Mouse (Mus musculus): ENCODE data around the gene Sumo2. TPM values are rescaled to one million over a fixed set of nuclear protein-coding genes. Genes with fewer than 3 reads are reported as not detected.
"Not testable (repeated sequence)": the region's sequence is repeated elsewhere in the genome, so short reads cannot be mapped to it uniquely, and the experiment has no call there.

Sumo2 gene
- polyA plus RNA-seq, 1 experiment from 2014 or later, result 891 TPM

GRCm38 (mm10) chr11:115483278-115483677 lies 52.8 kb downstream of the Sumo2 start:
- WGBS, result 74% methylated on average over 11 of the region's 11 CpGs
- no peak overlapping the region for H3K9ac ChIP-seq (ENCODE audit: low read length)
- ATAC-seq (replicated peaks; ENCODE audit: low FRiP score, low TSS enrichment, low read depth), result no peak
- H3K27me3 ChIP-seq (replicated peaks; ENCODE audit: control insufficient read depth, insufficient read depth, low read length), result no peaks in the 10 kb centered on the region
- no peaks in the 10 kb centered on the region for H3K4me1 ChIP-seq (replicated peaks; ENCODE audit: control insufficient read depth, insufficient read depth, low read length)
- H3K4me3 ChIP-seq (ENCODE audit: low read depth, low read length), result no peak overlapping the region
- H3K9me3 ChIP-seq (ENCODE audit: control insufficient read depth, low read length), result no peaks in the 10 kb centered on the region
- DNase-seq (ENCODE audit: low spot score), result no peak
- no peak overlapping the region for H3K27ac ChIP-seq (ENCODE audit: low read depth)
- no peak overlapping the region for H3K4me2 ChIP-seq (ENCODE audit: low read length)
- H3K36me3 ChIP-seq (ENCODE audit: control insufficient read depth, insufficient read depth, low read length), result no peaks in the 10 kb centered on the region

- DNase-seq (ENCODE audit: low spot score) (no peak), ATAC-seq (replicated peaks; ENCODE audit: low FRiP score, low TSS enrichment, low read depth) (no peak)
- H3K4me2 ChIP-seq (ENCODE audit: low read length), result no peak overlapping the region
- no peaks in the 10 kb centered on the region for H3K27me3 ChIP-seq (replicated peaks; ENCODE audit: control insufficient read depth, insufficient read depth, low read length)
- 76% methylated on average over 6 of the region's 6 CpGs for WGBS
- no peaks in the 10 kb centered on the region for H3K9me3 ChIP-seq (ENCODE audit: control insufficient read depth, low read length)
- H3K4me3 ChIP-seq (ENCODE audit: low read depth, low read length), result no peak overlapping the region
- H3K36me3 ChIP-seq (ENCODE audit: control insufficient read depth, insufficient read depth, low read length), result no peaks in the 10 kb centered on the region
- H3K27ac ChIP-seq (ENCODE audit: low read depth), result no peak overlapping the region
- no peak overlapping the region for H3K9ac ChIP-seq (ENCODE audit: low read length)
- H3K4me1 ChIP-seq (replicated peaks; ENCODE audit: control insufficient read depth, insufficient read depth, low read length), result peaks cover under 1% of the 10 kb centered on the region; the same call in 1 of the 2 replicates
These were observed 54.4 kb downstream of the Sumo2 start for GRCm38 (mm10) chr11:115481553-115482259.

GRCm38 (mm10) chr11:115478296-115478938 lies 57.7 kb downstream of the Sumo2 start:
- no peak for ATAC-seq (replicated peaks; ENCODE audit: low FRiP score, low TSS enrichment, low read depth)
- H3K27me3 ChIP-seq (replicated peaks; ENCODE audit: control insufficient read depth, insufficient read depth, low read length), result no peaks in the 10 kb centered on the region
- no peaks in the 10 kb centered on the region for H3K9me3 ChIP-seq (ENCODE audit: control insufficient read depth, low read length)
- peaks cover 19% of the 10 kb centered on the region for H3K4me1 ChIP-seq (replicated peaks; ENCODE audit: control insufficient read depth, insufficient read depth, low read length)
- H3K4me3 ChIP-seq (ENCODE audit: low read depth, low read length), result no peak overlapping the region
- no peak overlapping the region for H3K9ac ChIP-seq (ENCODE audit: low read length)
- no peak overlapping the region for H3K4me2 ChIP-seq (ENCODE audit: low read length)
- DNase-seq (ENCODE audit: low spot score), result no peak
- no peak overlapping the region for H3K27ac ChIP-seq (ENCODE audit: low read depth)
- H3K36me3 ChIP-seq (ENCODE audit: control insufficient read depth, insufficient read depth, low read length), result no peaks in the 10 kb centered on the region
- WGBS, result 83% methylated on average over 9 of the region's 9 CpGs

GRCm38 (mm10) chr11:115477388-115477787 lies 58.7 kb downstream of the Sumo2 start:
- H3K4me3 ChIP-seq (ENCODE audit: low read depth, low read length); H3K27me3 ChIP-seq (replicated peaks; ENCODE audit: control insufficient read depth, insufficient read depth, low read length); H3K27ac ChIP-seq (ENCODE audit: low read depth); H3K9ac ChIP-seq (ENCODE audit: low read length); H3K9me3 ChIP-seq (ENCODE audit: control insufficient read depth, low read length); DNase-seq (ENCODE audit: low spot score); ATAC-seq (replicated peaks; ENCODE audit: low FRiP score, low TSS enrichment, low read depth); H3K36me3 ChIP-seq (ENCODE audit: control insufficient read depth, insufficient read depth, low read length); H3K4me2 ChIP-seq (ENCODE audit: low read length): not testable (repeated sequence)
- 87% methylated on average over 7 of the region's 7 CpGs for WGBS
- peaks cover 20% of the 10 kb centered on the region for H3K4me1 ChIP-seq (replicated peaks; ENCODE audit: control insufficient read depth, insufficient read depth, low read length)

- not testable (repeated sequence) for ATAC-seq (replicated peaks; ENCODE audit: low FRiP score, low TSS enrichment, low read depth); H3K27me3 ChIP-seq (replicated peaks; ENCODE audit: control insufficient read depth, insufficient read depth, low read length); H3K36me3 ChIP-seq (ENCODE audit: control insufficient read depth, insufficient read depth, low read length); H3K9me3 ChIP-seq (ENCODE audit: control insufficient read depth, low read length); H3K27ac ChIP-seq (ENCODE audit: low read depth); DNase-seq (ENCODE audit: low spot score)
- Histone ChIP-seq H3K4me1 (replicated peaks; ENCODE audit: control insufficient read depth, insufficient read depth, low read length) (peaks cover 20% of the 10 kb centered on the region), H3K9ac (ENCODE audit: low read length) (peak overlapping the region; percentile 60; the same call in 1 of the 2 replicates), H3K4me3 (ENCODE audit: low read depth, low read length) (peak overlapping the region; percentile 82), H3K4me2 (ENCODE audit: low read length) (peak overlapping the region; percentile 94)
- 78% methylated on average over 4 of the region's 4 CpGs for WGBS
These were observed 59.4 kb downstream of the Sumo2 start for GRCm38 (mm10) chr11:115476630-115477029.

GRCm38 (mm10) chr11:115475758-115476237 lies 60.3 kb downstream of the Sumo2 start:
- ATAC-seq (replicated peaks; ENCODE audit: low FRiP score, low TSS enrichment, low read depth) (no peak), DNase-seq (ENCODE audit: low spot score) (no peak)
- Histone ChIP-seq H3K9me3 (ENCODE audit: control insufficient read depth, low read length) (no peaks in the 10 kb centered on the region), H3K4me3 (ENCODE audit: low read depth, low read length) (peak overlapping the region; percentile 82), H3K9ac (ENCODE audit: low read length) (peak overlapping the region; percentile 60), H3K4me2 (ENCODE audit: low read length) (peak overlapping the region; percentile 94), H3K4me1 (replicated peaks; ENCODE audit: control insufficient read depth, insufficient read depth, low read length) (peaks cover 20% of the 10 kb centered on the region), H3K27me3 (replicated peaks; ENCODE audit: control insufficient read depth, insufficient read depth, low read length) (no peaks in the 10 kb centered on the region), H3K36me3 (ENCODE audit: control insufficient read depth, insufficient read depth, low read length) (no peaks in the 10 kb centered on the region), H3K27ac (ENCODE audit: low read depth) (no peak overlapping the region)
- WGBS, result 4% methylated on average over 28 of the region's 28 CpGs

- Histone ChIP-seq H3K4me1 (replicated peaks; ENCODE audit: control insufficient read depth, insufficient read depth, low read length) (peaks cover 20% of the 10 kb centered on the region), H3K4me3 (ENCODE audit: low read depth, low read length) (peak within 1 kb of the TSS; percentile 82), H3K4me2 (ENCODE audit: low read length) (peak within 1 kb of the TSS; percentile 94), H3K9me3 (ENCODE audit: control insufficient read depth, low read length) (no peaks in the 10 kb centered on the region), H3K27me3 (replicated peaks; ENCODE audit: control insufficient read depth, insufficient read depth, low read length) (no peaks in the 10 kb centered on the region), H3K27ac (ENCODE audit: low read depth) (peak within 1 kb of the TSS; percentile 79), H3K9ac (ENCODE audit: low read length) (peak within 1 kb of the TSS; percentile 60), H3K36me3 (ENCODE audit: control insufficient read depth, insufficient read depth, low read length) (no peaks in the 10 kb centered on the region)
- ATAC-seq (replicated peaks; ENCODE audit: low FRiP score, low TSS enrichment, low read depth) (peak; percentile 95), DNase-seq (ENCODE audit: low spot score) (peak; percentile 93)
- 1% methylated on average over 26 of the region's 26 CpGs for WGBS
These were observed 60.9 kb downstream of the Sumo2 start, which contains the start of gene Armc7 for GRCm38 (mm10) chr11:115475025-115475757. Gene Armc7 (plus strand): TSS chr11:115475667.

GRCm38 (mm10) chr11:115473626-115474275 lies 62.3 kb downstream of the Sumo2 start:
- H3K27me3 ChIP-seq (replicated peaks; ENCODE audit: control insufficient read depth, insufficient read depth, low read length), result no peaks in the 10 kb centered on the region
- ATAC-seq (replicated peaks; ENCODE audit: low FRiP score, low TSS enrichment, low read depth) (peak; percentile 45), DNase-seq (ENCODE audit: low spot score) (peak; percentile 100)
- H3K4me2 ChIP-seq (ENCODE audit: low read length), result peak overlapping the region; percentile 29; the same call in 1 of the 2 replicates
- H3K4me3 ChIP-seq (ENCODE audit: low read depth, low read length), result no peak overlapping the region
- H3K27ac ChIP-seq (ENCODE audit: low read depth), result peak overlapping the region; percentile 51
- H3K36me3 ChIP-seq (ENCODE audit: control insufficient read depth, insufficient read depth, low read length), result no peaks in the 10 kb centered on the region
- H3K9me3 ChIP-seq (ENCODE audit: control insufficient read depth, low read length), result no peaks in the 10 kb centered on the region
- WGBS, result 11% methylated on average over 15 of the region's 15 CpGs
- H3K4me1 ChIP-seq (replicated peaks; ENCODE audit: control insufficient read depth, insufficient read depth, low read length), result peaks cover 20% of the 10 kb centered on the region
- H3K9ac ChIP-seq (ENCODE audit: low read length), result peak overlapping the region; percentile 11; the same call in 1 of the 2 replicates

Measured in intestine, embryonic 14.5 days (tissue).